ENCODE assay signal across 21 mouse cellular contexts in the genomic region with DNA sequence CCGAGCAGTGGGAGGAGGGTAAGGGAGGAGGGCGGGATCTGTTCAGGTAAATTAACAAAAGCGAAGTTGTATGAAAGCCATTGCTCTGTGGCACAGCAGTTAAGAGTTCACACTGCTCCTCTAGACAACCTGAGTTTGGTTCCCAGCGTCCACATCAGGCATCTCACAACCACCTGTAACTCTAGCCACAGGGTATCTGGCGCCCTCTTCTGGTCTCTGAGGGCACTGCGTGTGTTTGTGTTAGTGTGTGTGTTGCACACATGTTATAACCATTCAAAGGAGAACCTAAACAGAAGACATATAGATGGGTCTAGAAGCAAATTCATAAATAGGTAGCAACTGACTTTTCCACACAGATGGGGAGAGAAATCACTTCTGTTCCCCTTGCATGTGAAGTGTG.
DNase-seq lines count a peak whose midpoint lies in the region; ATAC-seq and TF ChIP-seq lines count a peak whose summit lies in the region.
"Had no signal": no experiment of that assay in that cellular context is flagged by ENCODE, and none has a peak within 500 bp of the region (broad histone marks: within the 10 kb centered on the region; RNA-seq: fewer than 3 reads in every experiment).

No protein-coding gene starts in this region.

- no peak for DNase-seq in liver, postnatal 0 days
- no peak for DNase-seq in liver, embryonic 11.5 days (ENCODE audit: low spot score)
- peak; percentile 7 for DNase-seq in ES-CJ7 (ENCODE audit: low read depth, low spot score)
- no peak for DNase-seq in brain, embryonic 14.5 days (ENCODE audit: low read depth)
- DNase-seq in midbrain, embryonic 10.5 days (ENCODE audit: low spot score): no peak
- DNase-seq: adrenal gland, postnatal 14 days; cerebellum, adult 11-12 months; gastrocnemius, postnatal 25 days; kidney, adult 9 months; kidney, postnatal 4 days; lung, postnatal 4 days; thymus, adult 18-20 months had no signal

- H3K4me3 ChIP-seq in intestine, postnatal 0 days (ENCODE audit: low read depth, low read length): no peak overlapping the region
- H3K4me3 ChIP-seq in intestine, embryonic 15.5 days (replicated peaks): no peak overlapping the region
- no peak overlapping the region for H3K4me3 ChIP-seq in liver, postnatal 0 days (ENCODE audit: low read depth, low read length)
- no peak overlapping the region for H3K4me3 ChIP-seq in liver, embryonic 11.5 days (ENCODE audit: low read depth, low read length)
- H3K4me3 ChIP-seq in midbrain, embryonic 10.5 days: no peak overlapping the region
- H3K4me3 ChIP-seq: embryonic facial prominence, embryonic 10.5 days; forebrain, embryonic 12.5 days; heart, embryonic 10.5 days; hindbrain, embryonic 10.5 days; neural tube, embryonic 12.5 days had no signal

- ATAC-seq in intestine, postnatal 0 days: no peak
- no peak for ATAC-seq in intestine, embryonic 15.5 days
- no peak for ATAC-seq in liver, postnatal 0 days
- no peak for ATAC-seq in liver, embryonic 11.5 days (replicated peaks; ENCODE audit: low FRiP score)
- no peak for ATAC-seq in erythroblast, adult 5-6 weeks (replicated peaks; ENCODE audit: low FRiP score, poor library complexity, severe bottlenecking)
- ATAC-seq: Patski had no signal

- no peak overlapping the region for H3K4me2 ChIP-seq in intestine, postnatal 0 days (replicated peaks; ENCODE audit: low read depth)
- H3K4me2 ChIP-seq in intestine, embryonic 15.5 days (replicated peaks): no peak overlapping the region
- H3K4me2 ChIP-seq in liver, postnatal 0 days (ENCODE audit: low read depth, low read length): no peak overlapping the region
- no peak overlapping the region for H3K4me2 ChIP-seq in liver, embryonic 11.5 days
- H3K4me2 ChIP-seq: forebrain, embryonic 12.5 days; neural tube, embryonic 12.5 days had no signal

- no peak for TF ChIP-seq POLR2A in brain, embryonic 14.5 days (IDR thresholded peaks at IDR 0.05; ENCODE audit: borderline replicate concordance, extremely low read depth, insufficient read depth, insufficient read length, poor library complexity, severe bottlenecking)

- 0 out of 2 replicates have a peak, but pooled peaks have one; percentile 9 for TF ChIP-seq CTCF in intestine, postnatal 0 days (IDR thresholded peaks at IDR 0.05; ENCODE audit: low read depth)
- TF ChIP-seq CTCF in liver, postnatal 0 days (IDR thresholded peaks at IDR 0.05; ENCODE audit: low read depth): peak; percentile 35; the same call in 1 of the 2 replicates
- peak; percentile 38; the same call in 1 of the 2 replicates for TF ChIP-seq CTCF in brain, embryonic 14.5 days (IDR thresholded peaks at IDR 0.05; ENCODE audit: borderline replicate concordance, extremely low read depth, insufficient read depth, insufficient read length)

- WGBS in intestine, postnatal 0 days: 85% methylated on average over 6 of the region's 6 CpGs
- 86% methylated on average over 6 of the region's 6 CpGs for WGBS in intestine, embryonic 15.5 days
- WGBS in liver, postnatal 0 days (ENCODE audit: insufficient replicate concordance): 74% methylated on average over 6 of the region's 6 CpGs
- 83% methylated on average over 6 of the region's 6 CpGs for WGBS in liver, embryonic 11.5 days
- 87% methylated on average over 6 of the region's 6 CpGs for WGBS in midbrain, embryonic 10.5 days

- H3K9ac ChIP-seq in intestine, postnatal 0 days (ENCODE audit: low read depth, low read length): no peak overlapping the region
- no peak overlapping the region for H3K9ac ChIP-seq in intestine, embryonic 15.5 days
- no peak overlapping the region for H3K9ac ChIP-seq in liver, postnatal 0 days (replicated peaks)
- H3K9ac ChIP-seq in liver, embryonic 11.5 days (ENCODE audit: low read depth, low read length): no peak overlapping the region
- H3K9ac ChIP-seq: forebrain, embryonic 12.5 days; neural tube, embryonic 12.5 days had no signal

- no peaks in the 10 kb centered on the region for H3K9me3 ChIP-seq in intestine, postnatal 0 days (ENCODE audit: control insufficient read depth)
- no peaks in the 10 kb centered on the region for H3K9me3 ChIP-seq in intestine, embryonic 15.5 days
- H3K9me3 ChIP-seq in liver, postnatal 0 days (ENCODE audit: low read length): no peaks in the 10 kb centered on the region
- no peaks in the 10 kb centered on the region; the same call in 1 of the 2 replicates for H3K9me3 ChIP-seq in liver, embryonic 11.5 days (ENCODE audit: control insufficient read depth, low read length)
- H3K9me3 ChIP-seq in midbrain, embryonic 10.5 days (replicated peaks): peaks cover 13% of the 10 kb centered on the region

- no peaks in the 10 kb centered on the region for H3K36me3 ChIP-seq in intestine, postnatal 0 days (ENCODE audit: control insufficient read depth, insufficient read depth)
- no peaks in the 10 kb centered on the region for H3K36me3 ChIP-seq in intestine, embryonic 15.5 days
- H3K36me3 ChIP-seq in liver, postnatal 0 days (replicated peaks; ENCODE audit: insufficient read depth, low read length): no peaks in the 10 kb centered on the region
- H3K36me3 ChIP-seq in liver, embryonic 11.5 days (ENCODE audit: control insufficient read depth, insufficient read depth, low read length): no peaks in the 10 kb centered on the region
- peaks cover 24% of the 10 kb centered on the region for H3K36me3 ChIP-seq in midbrain, embryonic 10.5 days
- H3K36me3 ChIP-seq: forebrain, embryonic 12.5 days; heart, embryonic 10.5 days; neural tube, embryonic 12.5 days had no signal

- H3K27ac ChIP-seq in intestine, postnatal 0 days (ENCODE audit: low read depth, low read length): no peak overlapping the region
- H3K27ac ChIP-seq in intestine, embryonic 15.5 days: no peak overlapping the region
- H3K27ac ChIP-seq in liver, postnatal 0 days (ENCODE audit: low read depth): no peak overlapping the region
- no peak overlapping the region for H3K27ac ChIP-seq in liver, embryonic 11.5 days (ENCODE audit: low read depth, low read length)
- H3K27ac ChIP-seq in midbrain, embryonic 10.5 days (replicated peaks): no peak overlapping the region
- H3K27ac ChIP-seq: embryonic facial prominence, embryonic 10.5 days; forebrain, embryonic 12.5 days; heart, embryonic 10.5 days; hindbrain, embryonic 10.5 days; neural tube, embryonic 12.5 days had no signal

- no peak for TF ChIP-seq EP300 in liver, postnatal 0 days (IDR thresholded peaks at IDR 0.05; ENCODE audit: low read depth)

- no peaks in the 10 kb centered on the region for H3K4me1 ChIP-seq in intestine, postnatal 0 days (replicated peaks; ENCODE audit: control insufficient read depth, insufficient read depth, low read length)
- H3K4me1 ChIP-seq in intestine, embryonic 15.5 days (replicated peaks): 0 out of 2 replicates have a peak, but pooled peaks cover 10% of the 10 kb centered on the region
- no peaks in the 10 kb centered on the region for H3K4me1 ChIP-seq in liver, postnatal 0 days (ENCODE audit: insufficient read depth)
- H3K4me1 ChIP-seq in liver, embryonic 11.5 days (replicated peaks; ENCODE audit: control insufficient read depth, insufficient read depth, low read length): no peaks in the 10 kb centered on the region
- peaks cover 20% of the 10 kb centered on the region for H3K4me1 ChIP-seq in midbrain, embryonic 10.5 days
- H3K4me1 ChIP-seq: heart, embryonic 10.5 days had no signal

- no peaks in the 10 kb centered on the region for H3K27me3 ChIP-seq in intestine, postnatal 0 days (replicated peaks; ENCODE audit: control insufficient read depth, insufficient read depth, low read length)
- no peaks in the 10 kb centered on the region for H3K27me3 ChIP-seq in intestine, embryonic 15.5 days (replicated peaks)
- no peaks in the 10 kb centered on the region for H3K27me3 ChIP-seq in liver, postnatal 0 days (ENCODE audit: insufficient read depth, low read length)
- no peaks in the 10 kb centered on the region for H3K27me3 ChIP-seq in liver, embryonic 11.5 days (replicated peaks; ENCODE audit: control insufficient read depth, insufficient read depth, low read length)
- H3K27me3 ChIP-seq in midbrain, embryonic 10.5 days (ENCODE audit: low read depth, poor library complexity, severe bottlenecking): no peaks in the 10 kb centered on the region
- H3K27me3 ChIP-seq: forebrain, embryonic 12.5 days; Patski had no signal
